Mouse (Mus musculus) limb, embryonic 14.5 days (tissue): ENCODE measurements around the gene Creg1. TPM values are rescaled to one million over a fixed set of nuclear protein-coding genes. Genes with fewer than 3 reads are reported as not detected.

Experiments used
- ATAC-seq: fragments of 200-750 bp; cut with Nextera tagmentation; 2 replicates; pipeline ENCODE4 v1.8.0; 2017; ENCODE audit warnings: low read depth, moderate number of reproducible peaks, moderate TSS enrichment; ENCODE audit not compliant: low FRiP score
- DNase-seq: peaks from one replicate; pipeline ENCODE4 v3.0.0-alpha.2; 2015; ENCODE audit warnings: low spot score
- H3K27ac ChIP-seq: fragments of 300-500 bp; sonication (generic); replicated peaks from 2 replicates; pipeline ENCODE4 v1.5.1; 2014; ENCODE audit warnings: low read depth, mild to moderate bottlenecking, low read length, moderate library complexity, mixed read lengths
- H3K27me3 ChIP-seq: fragments of 300-500 bp; sonication (generic); 2 replicates; pipeline ENCODE4 v1.6.1; 2014; ENCODE audit warnings: low read length, mixed read lengths; ENCODE audit not compliant: control insufficient read depth, insufficient read depth
- H3K36me3 ChIP-seq: fragments of 300-500 bp; sonication (generic); 2 replicates; pipeline ENCODE4 v1.6.1; 2014; ENCODE audit warnings: mild to moderate bottlenecking, low read length, moderate library complexity, mixed read lengths; ENCODE audit not compliant: control insufficient read depth, insufficient read depth
- H3K4me1 ChIP-seq: fragments of 300-500 bp; sonication (generic); 2 replicates; pipeline ENCODE4 v1.6.1; 2014; ENCODE audit warnings: antibody characterized with exemption, low read length, mixed read lengths; ENCODE audit not compliant: control insufficient read depth, insufficient read depth
- H3K4me2 ChIP-seq: fragments of 300-500 bp; sonication (generic); replicated peaks from 2 replicates; pipeline ENCODE4 v1.6.1; 2014; ENCODE audit warnings: low read depth, mild to moderate bottlenecking, low read length, moderate library complexity; ENCODE audit not compliant: severe bottlenecking
- H3K4me3 ChIP-seq: fragments of 300-500 bp; sonication (generic); replicated peaks from 2 replicates; pipeline ENCODE4 v1.5.1; 2014; ENCODE audit warnings: low read length
- H3K9ac ChIP-seq: fragments of 300-500 bp; sonication (generic); 2 replicates; pipeline ENCODE4 v1.6.1; 2014; ENCODE audit warnings: mild to moderate bottlenecking, low read depth, low read length, moderate library complexity; ENCODE audit not compliant: severe bottlenecking
- H3K9me3 ChIP-seq: fragments of 300-500 bp; sonication (generic); 2 replicates; pipeline ENCODE4 v1.6.1; 2016; ENCODE audit warnings: low read length; ENCODE audit not compliant: control insufficient read depth
- POLR2A ChIP-seq: fragments of 200-500 bp; IDR thresholded peaks from 2 replicates; pipeline ENCODE4 v1.8.0; 2012; ENCODE audit warnings: inconsistent platforms, mild to moderate bottlenecking, moderate library complexity, borderline replicate concordance; ENCODE audit not compliant: insufficient read depth, insufficient read length; ENCODE audit errors: extremely low read depth
- WGBS: fragments of 180-500 bp; shearing (Covaris S2); extraction: QIAGEN DNeasy Blood & Tissue Kit; methylation state at CpG from one replicate; pipeline ENCODE4 v1.1.7; 2014; 5-methylcytosine and 5-hydroxymethylcytosine counted together
- polyA plus RNA-seq, 2 experiments: library from polyadenylated mRNA; depleted of rRNA in 1 of 2; stranded (reverse) in 1 of 2; unstranded in 1 of 2; fragments of >200 nt; fragmentation: Nextera tagmentation in 1 of 2; extraction: Ambion mirVana in 1 of 2; gene quantifications; 2 replicates each; pipeline versions ENCODE4 v1.2.1 to v1.2.3; 2012 to 2014

The Creg1 gene
- polyA plus RNA-seq, 2 experiments = 22.9 to 68.4 TPM

DNA sequence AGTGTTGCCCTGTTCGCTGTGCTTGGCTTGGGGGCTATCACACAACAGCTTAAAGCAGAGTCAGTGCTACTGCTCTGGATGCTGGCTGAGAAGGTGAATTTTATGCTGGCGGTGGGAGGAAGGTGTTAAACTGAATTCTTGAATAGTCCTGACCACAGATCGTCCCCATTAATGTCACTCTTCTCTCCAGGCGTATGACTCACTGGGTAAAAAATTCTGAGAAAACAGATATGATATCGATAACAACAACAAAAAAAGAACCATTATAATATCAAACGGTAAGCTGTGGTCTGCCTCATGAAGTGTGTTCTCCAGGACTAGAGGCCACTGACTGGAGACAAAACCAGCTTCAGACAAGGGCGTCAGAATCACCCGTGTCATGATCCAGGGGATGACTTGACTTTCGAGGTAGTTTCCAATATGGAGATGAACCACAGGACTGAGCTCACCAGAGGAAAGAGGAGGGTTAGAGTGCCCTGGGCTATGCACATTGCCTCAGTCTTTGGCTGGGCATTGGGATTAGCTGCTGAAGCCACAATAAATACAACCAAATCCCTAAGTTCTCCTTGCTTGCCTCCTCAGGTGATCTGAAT is 40.9 kb upstream of the Creg1 start:
- no peaks in the 10 kb centered on the region for H3K36me3 ChIP-seq
- ATAC-seq (no peak), DNase-seq (no peak)
- no peak overlapping the region for H3K9ac ChIP-seq
- no peak overlapping the region for H3K4me3 ChIP-seq
- no peaks in the 10 kb centered on the region for H3K9me3 ChIP-seq
- TF ChIP-seq POLR2A = no peak
- H3K4me1 ChIP-seq = no peaks in the 10 kb centered on the region
- H3K4me2 ChIP-seq = no peak overlapping the region
- 87% methylated on average over 9 of the region's 9 CpGs for WGBS
- no peaks in the 10 kb centered on the region for H3K27me3 ChIP-seq
- no peak overlapping the region for H3K27ac ChIP-seq

DNA sequence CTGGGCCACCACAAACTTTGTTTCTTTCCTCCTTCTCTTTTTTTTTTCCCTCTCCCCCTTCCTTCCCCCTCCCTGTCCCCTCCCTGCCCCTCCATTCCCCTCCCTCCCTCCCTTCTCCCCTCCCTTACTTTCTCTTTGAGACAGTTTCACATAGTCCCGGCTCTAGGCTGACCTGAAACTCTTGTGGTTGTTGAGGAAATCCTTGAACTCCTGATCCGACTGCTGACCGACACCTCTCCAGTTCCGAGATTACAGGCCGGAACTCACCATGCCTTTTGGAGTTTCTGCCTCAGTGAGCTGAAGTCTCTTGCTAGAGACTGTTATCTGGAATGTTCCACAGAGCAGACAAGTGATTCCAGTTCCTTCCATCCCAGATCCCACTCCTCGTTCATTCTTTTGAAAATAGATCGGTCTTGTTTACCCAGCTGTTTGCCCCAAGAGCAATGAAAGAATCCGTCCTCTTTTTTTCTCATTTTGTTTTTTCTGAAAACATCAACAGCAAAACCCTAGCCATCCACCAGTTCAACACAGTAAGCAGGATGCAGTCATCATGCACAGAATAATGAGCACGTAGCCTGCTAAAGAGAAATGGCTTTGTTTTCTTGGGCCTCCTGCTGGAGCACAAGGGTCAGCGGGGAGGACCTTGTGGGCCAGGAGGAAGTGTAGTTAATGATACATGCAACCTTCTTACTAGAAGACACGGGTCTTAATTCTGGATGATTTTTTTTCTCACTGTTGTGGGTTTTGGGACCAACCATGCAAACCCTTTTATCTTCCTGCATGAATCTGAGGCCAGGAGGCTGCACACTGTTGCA is 39.1 kb upstream of the Creg1 start:
- Histone ChIP-seq H3K27me3 (no peaks in the 10 kb centered on the region), H3K4me3 (no peak overlapping the region), H3K9ac (no peak overlapping the region), H3K4me1 (no peaks in the 10 kb centered on the region), H3K36me3 (no peaks in the 10 kb centered on the region), H3K27ac (no peak overlapping the region), H3K4me2 (no peak overlapping the region), H3K9me3 (no peaks in the 10 kb centered on the region)
- WGBS = 64% methylated on average over 11 of the region's 11 CpGs
- ATAC-seq = no peak
- DNase-seq = no peak
- no peak for TF ChIP-seq POLR2A

DNA sequence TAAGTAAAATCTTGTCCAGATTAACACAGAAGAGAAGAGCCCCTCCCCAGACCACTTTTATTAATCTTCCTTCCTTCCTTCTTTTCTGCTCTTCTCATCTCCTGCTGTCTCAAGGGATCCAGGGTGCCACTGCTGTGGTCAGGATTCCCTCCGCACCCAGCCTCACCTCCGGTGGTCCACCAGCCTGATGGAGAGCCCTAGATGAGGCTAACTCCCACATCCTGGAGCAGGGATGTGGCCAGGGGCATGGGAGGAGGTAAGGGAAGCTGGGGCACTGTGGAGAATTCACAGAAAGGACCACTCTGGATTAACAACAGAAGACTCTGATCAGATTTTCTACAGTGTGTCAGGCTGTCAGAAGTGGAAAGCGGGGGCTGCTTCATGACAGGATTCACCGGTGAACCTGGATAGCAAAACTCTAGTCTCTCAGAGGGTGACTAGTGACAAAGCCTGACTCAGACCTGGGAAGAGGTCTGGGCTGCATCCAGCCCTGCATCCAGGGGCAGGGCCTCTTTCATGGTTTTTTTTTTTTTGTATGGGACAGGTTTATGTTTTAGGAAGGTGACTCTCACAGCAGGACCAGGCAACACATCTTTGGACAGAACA is 38.4 kb upstream of the Creg1 start:
- Histone ChIP-seq H3K4me1 (no peaks in the 10 kb centered on the region), H3K27me3 (no peaks in the 10 kb centered on the region), H3K27ac (no peak overlapping the region), H3K9ac (no peak overlapping the region), H3K9me3 (no peaks in the 10 kb centered on the region), H3K4me3 (no peak overlapping the region), H3K36me3 (no peaks in the 10 kb centered on the region), H3K4me2 (no peak overlapping the region)
- no peak for ATAC-seq
- 86% methylated on average over 4 of the region's 4 CpGs for WGBS
- no peak for DNase-seq
- TF ChIP-seq POLR2A = no peak

DNA sequence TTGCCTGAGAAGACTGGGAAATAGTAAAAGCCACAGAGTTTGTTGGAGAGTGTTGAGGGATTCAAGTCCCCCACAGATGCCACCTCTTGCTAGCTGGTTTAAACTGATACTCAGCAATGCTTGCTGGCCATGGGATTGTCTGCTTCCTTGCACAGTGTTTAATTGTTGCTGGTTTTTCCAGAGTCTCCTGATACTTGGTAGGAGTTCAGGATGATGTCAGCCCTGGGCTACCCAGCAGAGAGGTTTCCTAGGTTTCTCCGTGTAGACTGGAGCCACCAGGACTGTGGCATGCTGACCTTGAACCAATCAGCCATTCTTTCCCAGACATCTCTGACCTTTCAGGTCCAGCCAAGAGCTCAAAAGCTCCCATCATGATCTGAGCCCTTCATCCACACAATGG is 36.6 kb upstream of the Creg1 start:
- 42% methylated on average over 1 of the region's 1 CpGs for WGBS
- no peak for ATAC-seq
- H3K4me3 ChIP-seq = no peak overlapping the region

DNA sequence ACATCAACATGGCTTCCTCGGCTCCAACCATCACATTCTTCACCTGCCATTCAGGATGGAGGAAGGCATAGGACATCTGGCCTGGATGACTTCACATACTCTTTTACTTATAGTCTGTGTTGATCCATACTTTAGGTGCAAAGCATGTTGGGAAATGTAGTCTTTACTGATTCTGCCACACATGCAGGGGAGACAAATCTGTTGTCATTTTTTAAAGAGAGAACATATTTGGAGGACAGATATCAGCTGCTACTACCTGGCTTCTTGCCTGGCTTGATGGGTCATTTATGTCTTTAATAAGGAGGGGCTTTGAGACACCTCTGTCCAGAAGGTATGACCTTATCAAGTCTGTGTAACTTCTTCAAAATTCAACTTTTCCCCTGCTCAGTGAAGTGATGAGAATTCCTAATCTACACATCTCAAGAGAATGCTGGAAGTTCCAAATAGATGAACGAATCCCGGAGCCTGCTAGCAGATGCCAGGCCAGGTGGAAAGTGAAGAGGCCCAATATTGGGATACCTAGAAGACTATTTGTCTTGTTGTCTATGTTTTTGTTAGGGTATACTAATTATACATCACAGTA is 35.4 kb upstream of the Creg1 start:
- 86% methylated on average over 3 of the region's 3 CpGs for WGBS

More for the DNA sequence above, 36.6 kb upstream of the Creg1 start:
- H3K27ac ChIP-seq = no peak overlapping the region
- no peak overlapping the region for H3K4me2 ChIP-seq
- no peaks in the 10 kb centered on the region for H3K36me3 ChIP-seq
- no peak overlapping the region for H3K9ac ChIP-seq
- no peaks in the 10 kb centered on the region for H3K27me3 ChIP-seq
- H3K4me1 ChIP-seq = no peaks in the 10 kb centered on the region
- TF ChIP-seq POLR2A = no peak
- H3K9me3 ChIP-seq = no peaks in the 10 kb centered on the region
- no peak for DNase-seq

More for the DNA sequence above, 35.4 kb upstream of the Creg1 start:
- H3K9ac ChIP-seq = no peak overlapping the region
- TF ChIP-seq POLR2A = no peak
- H3K9me3 ChIP-seq = no peaks in the 10 kb centered on the region
- H3K4me1 ChIP-seq = no peaks in the 10 kb centered on the region
- no peaks in the 10 kb centered on the region for H3K36me3 ChIP-seq
- ATAC-seq (no peak), DNase-seq (no peak)
- no peak overlapping the region for H3K27ac ChIP-seq
- H3K4me3 ChIP-seq = no peak overlapping the region
- H3K27me3 ChIP-seq = no peaks in the 10 kb centered on the region
- H3K4me2 ChIP-seq = no peak overlapping the region
